Mouse (Mus musculus) kidney, embryonic 14.5 days (tissue): Measurements from ENCODE around the gene Wscd2. TPM values are rescaled to one million over a fixed set of nuclear protein-coding genes. Genes with fewer than 3 reads are reported as not detected.

Source experiments
- ATAC-seq: fragments of 200-750 bp; cut with Nextera tagmentation; 2 replicates; pipeline ENCODE4 v1.8.0; 2017; ENCODE audit warnings: moderate number of reproducible peaks, mild to moderate bottlenecking, moderate TSS enrichment, moderate library complexity; ENCODE audit not compliant: low FRiP score, low TSS enrichment
- H3K27ac ChIP-seq: fragments of 300-500 bp; sonication (generic); 2 replicates; pipeline ENCODE4 v1.5.1; 2014; ENCODE audit warnings: low read depth, mild to moderate bottlenecking, low read length, moderate library complexity, mixed read lengths
- H3K27me3 ChIP-seq: fragments of 300-500 bp; sonication (generic); 2 replicates; pipeline ENCODE4 v1.6.1; 2014; ENCODE audit warnings: mild to moderate bottlenecking, low read length; ENCODE audit not compliant: control insufficient read depth, insufficient read depth
- H3K36me3 ChIP-seq: fragments of 300-500 bp; sonication (generic); 2 replicates; pipeline ENCODE4 v1.6.1; 2014; ENCODE audit warnings: low read length, mixed read lengths; ENCODE audit not compliant: control insufficient read depth, insufficient read depth
- H3K4me1 ChIP-seq: fragments of 300-500 bp; sonication (generic); 2 replicates; pipeline ENCODE4 v1.6.1; 2014; ENCODE audit warnings: low read length, mixed read lengths; ENCODE audit not compliant: control insufficient read depth, insufficient read depth
- H3K4me2 ChIP-seq: fragments of 300-500 bp; sonication (generic); replicated peaks from 2 replicates; pipeline ENCODE4 v1.6.1; 2014; ENCODE audit warnings: low read depth, mild to moderate bottlenecking, low read length
- H3K4me3 ChIP-seq: fragments of 300-500 bp; sonication (generic); 2 replicates; pipeline ENCODE4 v1.5.1; 2014; ENCODE audit warnings: mild to moderate bottlenecking, low read length
- H3K9ac ChIP-seq: fragments of 300-500 bp; sonication (generic); 2 replicates; pipeline ENCODE4 v1.6.1; 2014; ENCODE audit warnings: low read depth, mild to moderate bottlenecking, low read length, moderate library complexity
- H3K9me3 ChIP-seq: fragments of 300-500 bp; sonication (generic); 2 replicates; pipeline ENCODE4 v1.6.1; 2016; ENCODE audit warnings: low read length; ENCODE audit not compliant: control insufficient read depth
- whole genome bisulfite sequencing: fragments of 180-500 bp; shearing (Covaris S2); extraction: QIAGEN DNeasy Blood & Tissue Kit; methylation state at CpG from one replicate; pipeline ENCODE4 v1.1.7; 2014; 5-methylcytosine and 5-hydroxymethylcytosine counted together
- polyA plus RNA-seq: library from polyadenylated mRNA; unstranded; fragments of >200 nt; fragmentation: Nextera tagmentation; extraction: Ambion mirVana; gene quantifications from 2 replicates; pipeline ENCODE4 v1.2.1, GENCODE M21; 2014

The Wscd2 gene
- polyA plus RNA-seq, 1 experiment from 2014 or later, result 3.7 TPM

GRCm38 (mm10) chr5:113538826-113539225 lies 48.7 kb downstream of the Wscd2 start:
- no peaks in the 10 kb centered on the region for H3K36me3 ChIP-seq
- H3K9me3 ChIP-seq, result no peaks in the 10 kb centered on the region
- peaks cover 3% of the 10 kb centered on the region; the same call in 1 of the 2 replicates for H3K27me3 ChIP-seq
- H3K9ac ChIP-seq, result no peak overlapping the region
- no peak overlapping the region for H3K4me2 ChIP-seq
- H3K4me1 ChIP-seq, result peaks cover 3% of the 10 kb centered on the region; the same call in 1 of the 2 replicates
- no peak for ATAC-seq
- H3K4me3 ChIP-seq, result no peak overlapping the region
- no peak overlapping the region for H3K27ac ChIP-seq
- WGBS, result 59% methylated on average over 1 of the region's 1 CpGs

- WGBS, result 72% methylated on average over 2 of the region's 2 CpGs
- ATAC-seq, result no peak
These were observed 49.3 kb downstream of the Wscd2 start for GRCm38 (mm10) chr5:113539438-113539837.

DNA sequence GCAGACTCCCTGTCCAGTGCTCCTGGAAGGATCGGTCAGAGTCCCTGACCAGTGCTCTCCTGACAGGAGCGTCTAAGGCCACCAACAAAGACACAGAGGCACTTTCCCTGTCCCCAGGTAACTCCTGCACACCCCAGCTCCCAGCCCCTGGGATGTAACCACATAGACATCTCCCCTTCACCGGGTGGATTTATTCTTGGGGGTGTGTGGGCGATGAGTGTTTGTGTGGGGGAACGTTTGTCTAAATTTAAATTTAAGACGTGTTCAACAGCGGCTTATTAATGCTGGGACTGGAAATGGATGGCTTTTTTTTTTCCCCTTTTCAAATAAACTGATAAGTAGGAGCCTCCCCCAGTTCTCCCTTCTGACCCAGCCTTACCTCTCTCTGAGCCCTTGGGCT lies 49.7 kb downstream of the Wscd2 start:
- Histone ChIP-seq H3K27ac (no peak overlapping the region), H3K4me2 (no peak overlapping the region), H3K4me3 (no peak overlapping the region), H3K36me3 (no peaks in the 10 kb centered on the region), H3K27me3 (peaks cover 3% of the 10 kb centered on the region; the same call in 1 of the 2 replicates), H3K9ac (no peak overlapping the region), H3K9me3 (no peaks in the 10 kb centered on the region), H3K4me1 (peaks cover 3% of the 10 kb centered on the region; the same call in 1 of the 2 replicates)
- no peak for ATAC-seq
- 76% methylated on average over 7 of the region's 7 CpGs for WGBS

More at GRCm38 (mm10) chr5:113539438-113539837, 49.3 kb downstream of the Wscd2 start:
- H3K36me3 ChIP-seq, result no peaks in the 10 kb centered on the region
- H3K4me1 ChIP-seq, result peaks cover 3% of the 10 kb centered on the region; the same call in 1 of the 2 replicates
- H3K9ac ChIP-seq, result no peak overlapping the region
- no peaks in the 10 kb centered on the region for H3K9me3 ChIP-seq
- H3K4me3 ChIP-seq, result no peak overlapping the region
- H3K27me3 ChIP-seq, result peaks cover 3% of the 10 kb centered on the region; the same call in 1 of the 2 replicates
- H3K4me2 ChIP-seq, result no peak overlapping the region
- H3K27ac ChIP-seq, result no peak overlapping the region

DNA sequence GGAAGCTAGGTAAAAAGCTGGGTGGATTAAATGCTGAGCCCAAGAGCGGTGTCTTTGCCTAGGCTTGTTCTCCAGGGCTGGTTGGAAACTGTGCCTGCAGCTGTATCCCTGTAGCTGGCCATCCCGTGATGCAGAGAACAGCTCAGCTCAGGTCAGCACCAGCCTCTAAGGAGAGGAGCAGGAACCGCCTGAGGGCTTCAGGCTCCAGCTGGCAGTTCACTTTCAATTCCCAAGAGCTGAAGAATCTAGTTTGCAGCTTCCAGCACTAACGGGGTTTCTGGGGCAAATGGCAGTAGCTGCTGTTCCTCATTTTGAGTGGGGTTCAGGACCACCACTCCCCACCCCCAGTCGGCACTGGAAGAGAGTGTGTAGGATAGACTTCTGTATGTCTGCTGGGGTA lies 51.1 kb downstream of the Wscd2 start:
- no peak overlapping the region for H3K9ac ChIP-seq
- no peak overlapping the region for H3K4me2 ChIP-seq
- H3K36me3 ChIP-seq, result no peaks in the 10 kb centered on the region
- no peak overlapping the region for H3K4me3 ChIP-seq
- peaks cover 3% of the 10 kb centered on the region; the same call in 1 of the 2 replicates for H3K27me3 ChIP-seq
- H3K4me1 ChIP-seq, result peaks cover 3% of the 10 kb centered on the region; the same call in 1 of the 2 replicates
- WGBS, result 44% methylated on average over 5 of the region's 5 CpGs
- H3K9me3 ChIP-seq, result no peaks in the 10 kb centered on the region
- no peak for ATAC-seq
- H3K27ac ChIP-seq, result no peak overlapping the region

- no peak overlapping the region for H3K9ac ChIP-seq
- H3K36me3 ChIP-seq, result no peaks in the 10 kb centered on the region
- no peak overlapping the region for H3K27ac ChIP-seq
- WGBS, result 22% methylated on average over 10 of the region's 10 CpGs
- no peak overlapping the region for H3K4me2 ChIP-seq
- peaks cover 3% of the 10 kb centered on the region; the same call in 1 of the 2 replicates for H3K4me1 ChIP-seq
- ATAC-seq, result no peak
- no peaks in the 10 kb centered on the region for H3K9me3 ChIP-seq
- H3K27me3 ChIP-seq, result no peaks in the 10 kb centered on the region
- no peak overlapping the region for H3K4me3 ChIP-seq
These were observed 52.8 kb downstream of the Wscd2 start for GRCm38 (mm10) chr5:113542885-113543476.

DNA sequence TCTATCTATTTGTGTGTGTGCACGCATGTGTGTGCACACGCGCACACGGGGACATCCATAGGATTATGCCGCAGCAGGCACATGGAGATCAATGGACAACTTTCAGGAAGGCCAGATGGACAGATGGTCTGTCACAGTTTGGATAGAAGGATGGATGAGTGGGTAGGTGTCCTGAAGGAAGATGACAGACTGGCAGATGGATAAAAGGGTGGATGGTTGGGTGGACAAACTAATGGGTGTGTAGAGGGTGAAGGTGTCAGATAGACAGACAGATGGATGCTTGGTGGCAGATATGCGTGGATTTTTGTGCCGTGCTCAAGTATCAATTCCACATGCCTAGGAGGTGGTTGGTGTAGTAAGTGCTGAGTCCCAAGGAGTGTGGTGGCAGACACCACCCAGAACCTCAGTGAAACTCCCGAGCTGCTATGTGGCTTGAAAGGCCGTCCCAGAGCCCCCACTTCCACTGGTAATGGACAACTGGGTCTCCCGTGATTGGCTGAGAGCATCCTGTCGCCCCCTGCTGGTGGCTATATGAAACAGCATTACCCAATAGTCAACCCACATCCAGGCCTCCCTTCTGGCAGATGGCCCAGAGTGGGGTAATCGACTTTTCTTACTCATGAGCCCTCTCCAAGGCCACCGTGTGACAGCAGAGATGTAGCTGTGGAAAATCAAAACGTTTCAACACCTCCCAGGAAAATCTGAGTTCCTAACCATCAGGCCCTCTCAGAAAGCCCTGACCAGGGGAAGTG lies 58.0 kb downstream of the Wscd2 start:
- Histone ChIP-seq H3K27me3 (peaks cover 26% of the 10 kb centered on the region), H3K4me1 (no peaks in the 10 kb centered on the region), H3K9ac (no peak overlapping the region), H3K4me2 (no peak overlapping the region), H3K36me3 (no peaks in the 10 kb centered on the region), H3K4me3 (no peak overlapping the region), H3K27ac (no peak overlapping the region), H3K9me3 (no peaks in the 10 kb centered on the region)
- 59% methylated on average over 14 of the region's 14 CpGs for WGBS
- ATAC-seq, result no peak

- WGBS, result 62% methylated on average over 8 of the region's 8 CpGs
- H3K9me3 ChIP-seq, result no peaks in the 10 kb centered on the region
- H3K4me3 ChIP-seq, result no peak overlapping the region
- H3K36me3 ChIP-seq, result no peaks in the 10 kb centered on the region
- no peak overlapping the region for H3K4me2 ChIP-seq
- no peak overlapping the region for H3K27ac ChIP-seq
- peaks cover 28% of the 10 kb centered on the region for H3K27me3 ChIP-seq
- H3K4me1 ChIP-seq, result no peaks in the 10 kb centered on the region
- H3K9ac ChIP-seq, result no peak overlapping the region
- ATAC-seq, result no peak
These were observed 60.1 kb downstream of the Wscd2 start for GRCm38 (mm10) chr5:113550249-113550648.

- WGBS, result 16% methylated on average over 19 of the region's 19 CpGs
- Histone ChIP-seq H3K36me3 (no peaks in the 10 kb centered on the region), H3K27me3 (peaks cover 28% of the 10 kb centered on the region), H3K4me1 (no peaks in the 10 kb centered on the region), H3K27ac (no peak overlapping the region), H3K9me3 (no peaks in the 10 kb centered on the region), H3K9ac (no peak overlapping the region), H3K4me3 (no peak overlapping the region), H3K4me2 (no peak overlapping the region)
- no peak for ATAC-seq
These were observed 60.6 kb downstream of the Wscd2 start for GRCm38 (mm10) chr5:113550759-113551158.

- no peak overlapping the region for H3K4me3 ChIP-seq
- H3K4me2 ChIP-seq, result no peak overlapping the region
- no peak for ATAC-seq
- H3K9me3 ChIP-seq, result no peaks in the 10 kb centered on the region
- no peaks in the 10 kb centered on the region for H3K4me1 ChIP-seq
- 8% methylated on average over 9 of the region's 9 CpGs for WGBS
- no peak overlapping the region for H3K27ac ChIP-seq
- H3K36me3 ChIP-seq, result no peaks in the 10 kb centered on the region
- no peak overlapping the region for H3K9ac ChIP-seq
- H3K27me3 ChIP-seq, result peaks cover 28% of the 10 kb centered on the region
These were observed 63.3 kb downstream of the Wscd2 start for GRCm38 (mm10) chr5:113553402-113553897.
